Mouse (Mus musculus) lung, adult 2 months (tissue): Measurements from ENCODE around the gene Ddias.

Experiments used
- CTCF ChIP-seq: fragments of 200-500 bp; IDR thresholded peaks from 2 replicates; pipeline ENCODE4 v1.5.1; 2011; ENCODE audit warnings: mild to moderate bottlenecking, low read length, control low read depth; ENCODE audit not compliant: insufficient read depth
- POLR2A ChIP-seq: fragments of 200-500 bp; IDR thresholded peaks from 2 replicates; pipeline ENCODE4 v1.6.1; 2011; ENCODE audit warnings: low read depth, mild to moderate bottlenecking, control low read depth, low read length, borderline replicate concordance; ENCODE audit errors: extremely low read depth

DNA sequence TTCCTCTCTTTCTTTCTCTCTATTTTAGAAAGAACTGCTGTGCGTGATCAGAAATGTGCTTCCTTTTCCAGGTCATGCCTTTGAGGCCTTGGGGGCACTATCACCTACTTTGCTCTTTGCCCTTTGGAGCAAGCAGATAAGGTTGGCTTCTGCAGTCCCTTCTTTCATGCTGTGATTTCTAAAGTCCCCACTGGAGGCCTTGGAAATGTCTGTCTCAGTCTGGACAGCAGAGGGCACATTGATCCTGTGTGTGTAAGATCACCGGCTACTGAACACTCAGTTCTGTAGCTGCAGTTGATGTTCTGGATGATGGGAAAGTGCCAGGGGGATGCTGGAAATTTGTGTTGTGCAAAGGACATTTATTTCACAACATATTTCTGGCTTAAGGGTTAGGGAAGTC is 23.0 kb upstream of the Ddias start:
- TF ChIP-seq POLR2A (no peak), CTCF (no peak)
